Mouse (Mus musculus) cerebellum, adult 2 months (tissue): ENCODE data around the gene Mef2d. TPM values are rescaled to one million over a fixed set of nuclear protein-coding genes. Genes with fewer than 3 reads are reported as not detected.

ENCODE experiments used
- DNase-seq, 2 experiments: peaks; one replicate each; pipeline ENCODE4 v3.0.0; 2021
- H3K27ac ChIP-seq: fragments of 200-500 bp; 2 replicates; pipeline ENCODE4 v1.5.1; 2012; ENCODE audit warnings: low read length, control low read depth, inconsistent platforms; ENCODE audit not compliant: insufficient read depth
- H3K27me3 ChIP-seq: fragments of 200-500 bp; 2 replicates; pipeline ENCODE4 v1.6.1; 2012; ENCODE audit warnings: inconsistent platforms, mild to moderate bottlenecking, low read length, moderate library complexity; ENCODE audit not compliant: control insufficient read depth, insufficient read depth
- H3K4me1 ChIP-seq: fragments of 200-500 bp; 2 replicates; pipeline ENCODE4 v1.6.1; 2011; ENCODE audit warnings: low read length; ENCODE audit not compliant: control insufficient read depth, insufficient read depth
- H3K4me3 ChIP-seq: fragments of 200-500 bp; replicated peaks from 2 replicates; pipeline ENCODE3; 2011; ENCODE audit warnings: mild to moderate bottlenecking, low read depth, low read length, control low read depth; ENCODE audit not compliant: insufficient read depth
- CTCF ChIP-seq: fragments of 200-500 bp; IDR thresholded peaks from 2 replicates; pipeline ENCODE4 v1.5.1; 2011; ENCODE audit warnings: low read depth, mild to moderate bottlenecking, control low read depth, low read length, moderate library complexity, borderline replicate concordance; ENCODE audit not compliant: insufficient read depth
- POLR2A ChIP-seq: fragments of 200-500 bp; IDR thresholded peaks from 2 replicates; pipeline ENCODE4 v1.6.1; 2011; ENCODE audit warnings: low read length, control low read depth, borderline replicate concordance; ENCODE audit not compliant: insufficient read depth
- WGBS: fragments of 180-500 bp; shearing (Covaris S2); methylation state at CpG from one replicate; pipeline ENCODE4 v1.1.7; 2018; 5-methylcytosine and 5-hydroxymethylcytosine counted together
- polyA plus RNA-seq: library from polyadenylated mRNA; depleted of rRNA; stranded (reverse); fragments of >200 nt; gene quantifications from 2 replicates; pipeline ENCODE4 v1.2.3, GENCODE M21; 2012

Gene Mef2d
- polyA plus RNA-seq, 1 experiment = 102 TPM

DNA sequence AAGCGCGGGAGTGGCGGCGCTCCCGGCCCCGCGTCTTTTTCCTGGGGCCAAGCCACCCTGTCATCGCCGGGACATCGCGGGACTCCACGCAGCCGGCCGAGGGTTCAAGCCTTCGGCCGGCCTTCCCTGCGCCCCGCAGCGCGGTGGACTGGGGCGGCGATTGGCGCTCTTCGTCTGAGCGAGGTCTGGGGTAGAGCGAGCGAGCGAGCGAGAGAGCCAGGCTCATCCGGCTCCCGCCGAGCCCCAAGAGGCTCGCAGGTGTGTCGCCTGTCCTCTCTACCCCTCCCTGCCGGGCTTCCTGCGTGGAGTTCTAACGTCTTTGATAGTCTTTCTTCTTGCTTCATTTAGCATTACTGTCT lies 58.8 kb downstream of the Mef2d start:
- TF ChIP-seq POLR2A (peak; percentile 22; the same call in 1 of the 2 replicates), CTCF (no peak)
- Histone ChIP-seq H3K27ac (peak overlapping the region; percentile 76), H3K27me3 (no peaks in the 10 kb centered on the region), H3K4me3 (peak overlapping the region; percentile 57), H3K4me1 (peaks cover 21% of the 10 kb centered on the region)
- 1% methylated on average over 33 of the region's 37 CpGs for WGBS
- DNase-seq = peak in 1 of 2 experiments; percentile 55

DNA sequence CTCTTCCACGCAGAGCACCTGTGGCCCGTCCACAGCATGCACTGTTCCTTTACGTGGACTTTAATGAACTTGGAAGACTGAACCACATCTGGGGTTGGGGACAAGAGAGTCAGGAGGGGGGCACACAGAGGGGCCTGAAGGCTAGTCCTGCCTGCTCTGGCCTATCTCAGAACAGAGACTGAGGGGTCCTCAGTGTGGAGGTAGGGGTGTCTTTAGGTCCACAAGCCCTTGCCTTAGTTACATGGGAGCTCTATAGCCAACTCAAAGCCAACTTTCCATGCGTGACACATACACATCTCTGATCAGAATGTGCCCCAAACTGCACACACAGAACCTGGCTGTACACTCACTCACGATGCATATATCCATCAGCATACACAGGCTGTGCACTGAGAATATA lies 59.5 kb downstream of the Mef2d start:
- Histone ChIP-seq H3K27me3 (no peaks in the 10 kb centered on the region), H3K4me1 (peaks cover 21% of the 10 kb centered on the region), H3K27ac (peak overlapping the region; percentile 33; the same call in 1 of the 2 replicates), H3K4me3 (peak overlapping the region; percentile 22)
- 76% methylated on average over 5 of the region's 5 CpGs for WGBS
- no peak for TF ChIP-seq CTCF
- DNase-seq = peak in 1 of 2 experiments; percentile 25

DNA sequence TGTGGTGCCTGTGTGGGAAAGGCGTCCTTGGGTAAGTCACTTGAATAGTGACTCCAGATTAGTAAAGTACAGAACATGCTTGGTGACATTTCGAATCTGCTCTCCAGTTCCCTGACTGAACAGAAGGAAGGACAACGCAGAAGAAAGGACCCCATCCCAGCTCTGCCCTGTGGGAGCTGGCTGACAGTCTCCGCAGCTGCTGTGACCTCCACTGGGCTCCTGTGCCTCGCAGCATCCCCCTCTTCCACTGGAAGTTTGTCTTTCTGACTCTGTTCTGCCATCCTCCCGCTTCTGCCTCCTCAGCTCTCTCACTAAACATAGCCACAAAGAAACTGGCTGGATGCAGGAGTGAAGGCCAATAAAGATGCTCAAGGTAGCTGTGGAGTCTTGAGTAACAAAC lies 60.8 kb downstream of the Mef2d start:
- H3K4me1 ChIP-seq = peaks cover 21% of the 10 kb centered on the region
- DNase-seq = peak in 1 of 2 experiments; percentile 31
- no peaks in the 10 kb centered on the region for H3K27me3 ChIP-seq
- TF ChIP-seq POLR2A (no peak), CTCF (no peak)
- WGBS = 48% methylated on average over 6 of the region's 6 CpGs
- peak overlapping the region; percentile 48 for H3K27ac ChIP-seq
- no peak overlapping the region for H3K4me3 ChIP-seq

DNA sequence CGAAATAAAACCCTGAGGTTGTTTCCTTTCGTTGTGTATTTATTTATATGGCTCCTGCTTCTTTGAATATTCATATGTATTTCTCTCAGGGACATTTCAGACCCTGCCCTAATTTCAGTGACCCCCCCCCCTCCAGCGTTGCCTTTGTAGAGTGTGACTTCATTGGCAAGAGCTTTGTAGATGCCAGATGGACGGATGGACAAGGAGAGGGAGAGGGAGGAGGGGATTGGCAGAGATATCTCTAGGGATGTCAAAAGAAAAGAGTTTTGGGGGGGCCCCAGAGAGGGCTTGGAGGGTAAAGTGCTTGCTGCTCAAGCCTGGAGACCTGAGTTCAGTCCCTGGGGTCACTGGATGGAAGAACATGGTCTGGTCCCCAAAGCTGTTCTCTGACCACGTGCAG lies 61.3 kb downstream of the Mef2d start:
- no peak for TF ChIP-seq POLR2A
- TF ChIP-seq CTCF = no peak
- H3K27me3 ChIP-seq = no peaks in the 10 kb centered on the region

DNA sequence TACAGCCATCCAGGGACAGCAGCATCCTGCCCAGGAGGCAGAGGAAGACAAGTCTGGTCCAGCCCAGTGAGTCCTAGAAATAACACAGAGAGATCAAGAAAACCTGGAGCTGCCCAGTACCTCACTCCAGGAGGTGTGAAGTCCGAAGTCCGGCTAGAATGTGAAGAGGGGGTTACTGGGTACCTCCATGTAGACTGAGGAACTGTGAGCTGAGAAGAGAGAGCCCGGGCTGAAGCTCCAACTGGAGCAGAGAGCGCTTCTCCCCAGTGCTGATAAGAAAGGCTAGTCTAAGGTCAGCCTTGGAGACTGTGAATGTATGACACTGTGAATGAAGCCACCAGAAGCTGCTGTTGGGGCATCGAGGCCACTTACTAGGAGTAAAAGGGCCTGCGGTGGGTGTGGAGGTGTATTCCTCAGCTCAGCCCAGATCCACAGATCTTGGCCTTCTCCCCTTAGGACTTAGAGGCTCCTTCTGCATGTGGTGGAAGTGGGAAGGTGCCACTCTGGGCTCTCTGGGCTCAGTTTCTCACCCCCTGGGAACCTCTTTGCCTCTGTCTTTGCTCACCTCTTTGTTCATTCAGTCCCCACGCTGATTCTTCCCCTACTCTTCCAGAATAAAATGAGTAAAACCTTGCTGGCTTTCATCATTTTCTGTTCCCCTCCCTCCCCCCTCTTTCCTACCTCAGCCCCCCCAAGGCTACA lies 62.0 kb downstream of the Mef2d start:
- TF ChIP-seq CTCF (no peak), POLR2A (no peak)
- WGBS = 54% methylated on average over 7 of the region's 7 CpGs
- peak in 1 of 2 experiments; percentile 37 for DNase-seq

More for the DNA sequence above, 61.3 kb downstream of the Mef2d start:
- 21% methylated on average over 5 of the region's 5 CpGs for WGBS
- Histone ChIP-seq H3K27ac (no peak overlapping the region), H3K4me1 (peaks cover 24% of the 10 kb centered on the region), H3K4me3 (no peak overlapping the region)
- DNase-seq = peak in 1 of 2 experiments; percentile 48

DNA sequence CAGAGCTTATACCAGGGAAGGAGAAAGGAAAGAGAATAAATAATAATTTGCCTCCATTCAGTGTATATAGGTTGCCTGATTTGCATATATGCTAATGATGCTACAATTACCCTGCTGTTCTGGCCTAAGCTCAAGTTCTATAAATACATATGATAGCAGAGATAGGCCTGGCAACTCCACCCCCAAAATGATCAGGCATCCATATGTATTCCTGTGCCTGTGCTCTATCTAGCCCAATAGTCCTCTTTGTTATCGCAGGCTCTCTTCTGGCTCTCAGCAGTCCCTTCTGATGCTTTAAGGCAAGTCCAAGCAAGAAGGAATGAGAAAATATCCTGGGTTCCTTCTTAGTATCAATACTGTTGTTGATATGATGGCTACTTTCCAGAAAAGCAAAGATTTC lies 62.6 kb downstream of the Mef2d start:
- Histone ChIP-seq H3K4me1 (peaks cover 34% of the 10 kb centered on the region), H3K27me3 (no peaks in the 10 kb centered on the region), H3K27ac (no peak overlapping the region), H3K4me3 (no peak overlapping the region)
- DNase-seq = no peak
- 76% methylated on average over 1 of the region's 1 CpGs for WGBS
- TF ChIP-seq CTCF = no peak
- TF ChIP-seq POLR2A = no peak

More for the DNA sequence above, 62.0 kb downstream of the Mef2d start:
- H3K27me3 ChIP-seq = no peaks in the 10 kb centered on the region
- H3K27ac ChIP-seq = 0 out of 2 replicates have a peak overlapping the region, but pooled peaks have one; percentile 4
- peaks cover 28% of the 10 kb centered on the region for H3K4me1 ChIP-seq
- no peak overlapping the region for H3K4me3 ChIP-seq

DNA sequence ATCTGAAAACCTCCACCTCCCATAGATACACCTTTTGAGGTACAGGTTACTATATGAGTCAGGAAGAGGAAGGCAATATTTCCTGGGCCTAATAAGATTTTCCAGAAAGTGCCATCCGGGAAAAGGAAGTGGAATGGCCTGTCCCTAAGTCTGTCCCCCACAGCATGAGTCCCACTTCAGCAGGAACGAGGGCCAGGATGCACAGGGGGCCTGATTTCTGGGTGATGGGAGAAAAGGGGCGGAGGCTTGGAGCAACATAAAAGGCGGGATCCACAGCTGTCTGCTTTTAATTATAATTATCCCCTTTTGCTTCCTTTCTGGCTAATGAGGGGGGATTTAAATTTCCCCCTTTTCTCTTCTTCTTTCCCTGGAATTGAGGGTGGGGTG lies 63.0 kb downstream of the Mef2d start:
- no peak for DNase-seq
- H3K4me3 ChIP-seq = no peak overlapping the region
- no peak overlapping the region for H3K27ac ChIP-seq
- no peaks in the 10 kb centered on the region for H3K27me3 ChIP-seq
- H3K4me1 ChIP-seq = peaks cover 38% of the 10 kb centered on the region
- TF ChIP-seq POLR2A = no peak
- TF ChIP-seq CTCF = no peak
- WGBS = 66% methylated on average over 4 of the region's 4 CpGs
